Mouse (Mus musculus): ENCODE measurements at regions not wholly inside any gene's neighbourhood (a gene's known extent, or its start where the extent isn't known, plus 50 kb on each side); places are given as distances from the start of the nearest gene placed in this dataset.

DNA sequence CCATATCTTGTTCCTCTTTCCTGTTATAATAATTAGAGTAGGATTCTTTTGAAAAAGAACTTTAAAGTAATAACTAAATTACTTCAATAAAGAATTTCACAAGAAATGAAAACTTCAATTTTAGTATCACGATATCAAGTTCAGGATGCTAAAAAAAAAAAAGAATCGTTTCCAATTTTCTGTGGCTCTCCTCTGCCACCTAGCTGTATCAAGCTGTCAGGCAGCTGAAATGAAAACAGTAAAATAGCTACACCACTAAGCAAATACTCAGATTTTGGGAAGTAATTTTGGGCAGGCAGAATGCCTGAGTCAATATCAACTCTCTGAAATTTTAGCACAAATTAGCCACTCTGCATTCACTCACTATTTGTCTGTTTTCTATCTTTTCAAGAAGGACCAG, 694.5 kb upstream of the Arrdc3 start:
- no peak overlapping the region for H3K4me2 ChIP-seq
- H3K4me3 ChIP-seq, result no peak overlapping the region
- no peaks in the 10 kb centered on the region for H3K27me3 ChIP-seq
- no peaks in the 10 kb centered on the region for H3K4me1 ChIP-seq (replicated peaks)
- no peaks in the 10 kb centered on the region for H3K36me3 ChIP-seq
- H3K9ac ChIP-seq, result no peak overlapping the region
- H3K27ac ChIP-seq (replicated peaks), result no peak overlapping the region
- H3K9me3 ChIP-seq, result no peaks in the 10 kb centered on the region
- 89% methylated on average over 2 of the region's 2 CpGs for WGBS
- ATAC-seq (ENCODE audit: low read depth), result no peak

DNA sequence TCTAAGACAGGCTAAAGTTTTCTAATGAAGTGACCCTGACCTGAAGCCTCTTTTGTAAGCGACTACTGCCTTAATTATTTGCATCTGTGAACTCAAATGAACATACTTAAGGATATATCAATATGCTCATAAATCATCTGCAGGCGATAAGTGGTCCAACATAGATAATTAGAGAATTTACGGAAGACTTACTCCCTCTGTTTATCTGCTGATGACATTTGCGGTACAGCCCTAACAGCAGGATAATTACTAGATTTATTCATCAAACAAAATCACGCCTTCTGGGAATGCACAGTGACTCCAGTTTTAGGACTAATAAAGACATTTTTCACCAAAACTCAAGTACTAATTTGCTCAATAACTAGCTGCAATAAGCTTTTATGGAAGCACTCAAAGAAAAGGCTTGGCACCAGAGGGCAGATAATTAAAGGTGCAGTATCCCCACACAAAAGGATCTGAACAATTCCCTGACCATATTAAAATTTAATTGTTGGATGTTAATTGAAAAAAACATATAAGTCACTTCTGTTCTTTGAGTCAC, 688.0 kb upstream of the Arrdc3 start:
- no peak overlapping the region for H3K4me2 ChIP-seq
- no peaks in the 10 kb centered on the region for H3K36me3 ChIP-seq
- H3K4me3 ChIP-seq, result no peak overlapping the region
- H3K27ac ChIP-seq (replicated peaks), result no peak overlapping the region
- no peaks in the 10 kb centered on the region for H3K9me3 ChIP-seq
- peak; percentile 47; the same call in 1 of the 2 replicates for ATAC-seq (ENCODE audit: low read depth)
- H3K9ac ChIP-seq, result no peak overlapping the region
- 0 out of 2 replicates have a peak, but pooled peaks cover 5% of the 10 kb centered on the region for H3K4me1 ChIP-seq (replicated peaks)
- WGBS, result 29% methylated on average over 5 of the region's 5 CpGs
- H3K27me3 ChIP-seq, result no peaks in the 10 kb centered on the region

DNA sequence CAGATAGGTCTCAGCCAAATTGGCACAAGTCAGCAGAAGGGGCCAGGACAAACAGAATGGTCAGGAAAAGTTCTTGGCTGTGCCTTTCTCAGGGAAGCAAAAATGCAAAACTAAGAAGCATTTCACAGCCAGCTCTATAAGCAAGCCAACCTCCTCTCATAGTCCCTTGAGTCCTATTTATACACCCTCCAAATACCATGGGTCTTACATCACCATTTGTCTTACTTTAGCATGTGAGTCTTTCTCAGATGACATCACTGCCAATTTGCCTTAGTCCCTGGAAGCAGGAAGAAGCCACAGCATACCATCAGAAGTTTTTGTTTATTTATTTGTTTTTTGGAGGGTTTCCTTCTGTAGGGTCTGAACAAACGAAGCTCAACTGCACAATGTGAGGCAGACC, 659.1 kb upstream of the Arrdc3 start:
- Histone ChIP-seq H3K27me3 (no peaks in the 10 kb centered on the region), H3K4me3 (no peak overlapping the region), H3K9me3 (no peaks in the 10 kb centered on the region), H3K9ac (no peak overlapping the region), H3K27ac (replicated peaks) (no peak overlapping the region), H3K4me2 (no peak overlapping the region), H3K4me1 (replicated peaks) (no peaks in the 10 kb centered on the region), H3K36me3 (no peaks in the 10 kb centered on the region)
- WGBS, result 73% methylated on average over 1 of the region's 1 CpGs
- ATAC-seq (ENCODE audit: low read depth), result no peak

DNA sequence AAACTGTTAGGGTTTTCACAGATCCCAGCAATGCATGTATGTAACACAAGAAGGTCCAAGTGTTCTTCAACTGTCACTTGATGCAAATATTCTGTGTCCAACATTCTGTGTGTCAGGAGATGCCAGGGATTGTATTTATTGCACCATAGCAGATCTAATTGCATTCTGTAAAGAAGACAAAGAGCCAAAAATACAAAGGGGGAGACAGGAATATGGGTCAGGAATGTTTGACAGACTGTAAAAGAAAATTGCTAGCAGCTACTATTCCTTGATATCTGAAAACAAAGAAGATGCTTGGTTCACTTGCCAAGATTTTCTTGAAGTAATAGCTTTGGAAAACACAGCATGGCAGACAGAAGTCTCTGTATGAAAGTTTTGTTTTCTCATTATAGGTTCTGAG, 651.8 kb upstream of the Arrdc3 start:
- H3K9me3 ChIP-seq, result no peaks in the 10 kb centered on the region
- H3K4me1 ChIP-seq (replicated peaks), result no peaks in the 10 kb centered on the region
- H3K4me2 ChIP-seq, result no peak overlapping the region
- H3K27me3 ChIP-seq, result no peaks in the 10 kb centered on the region
- no peak overlapping the region for H3K4me3 ChIP-seq
- no peak overlapping the region for H3K27ac ChIP-seq (replicated peaks)
- ATAC-seq (ENCODE audit: low read depth), result no peak
- H3K36me3 ChIP-seq, result no peaks in the 10 kb centered on the region
- no peak overlapping the region for H3K9ac ChIP-seq

DNA sequence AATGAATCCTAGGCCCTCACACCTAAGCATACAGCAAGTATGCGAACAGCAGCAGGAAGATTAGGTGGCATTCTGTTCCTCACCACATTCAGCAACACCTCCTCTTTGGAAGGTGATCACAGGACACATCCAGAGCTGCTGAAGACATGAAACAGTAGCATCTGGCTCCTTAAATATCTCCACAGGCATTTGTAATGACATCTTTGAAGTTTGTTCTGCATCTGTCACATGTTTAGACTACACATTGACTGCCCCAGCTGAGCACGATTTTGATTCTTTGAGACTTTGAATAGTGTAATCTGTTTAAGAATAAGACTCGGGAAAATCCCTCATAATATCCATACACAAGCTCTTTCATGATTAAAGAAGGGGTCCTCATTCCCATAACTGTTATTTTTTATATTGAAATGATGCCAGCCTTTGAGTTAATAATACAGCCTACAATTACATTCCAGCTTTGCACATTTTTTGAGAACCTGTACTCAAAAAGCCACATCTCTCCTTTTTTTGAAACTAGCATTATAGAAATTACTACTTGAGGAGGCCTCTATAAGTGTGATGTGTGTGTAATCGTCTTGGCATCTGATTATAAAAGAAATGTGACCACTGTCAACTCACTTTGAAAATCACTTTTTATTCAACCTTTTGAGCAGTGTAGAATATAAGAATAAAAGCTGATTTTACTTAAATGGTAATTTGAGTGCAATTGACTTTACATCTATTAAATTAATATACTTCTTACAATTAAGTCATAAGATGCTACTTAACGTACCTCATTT, 647.7 kb upstream of the Arrdc3 start:
- WGBS, result 80% methylated on average over 5 of the region's 5 CpGs
- no peaks in the 10 kb centered on the region for H3K27me3 ChIP-seq
- H3K4me2 ChIP-seq, result no peak overlapping the region
- H3K4me1 ChIP-seq (replicated peaks), result no peaks in the 10 kb centered on the region
- no peak overlapping the region for H3K9ac ChIP-seq
- no peak for ATAC-seq (ENCODE audit: low read depth)
- no peak overlapping the region for H3K27ac ChIP-seq (replicated peaks)
- no peak overlapping the region for H3K4me3 ChIP-seq
- no peaks in the 10 kb centered on the region for H3K9me3 ChIP-seq
- no peaks in the 10 kb centered on the region for H3K36me3 ChIP-seq

- Histone ChIP-seq H3K36me3 (no peaks in the 10 kb centered on the region), H3K4me1 (replicated peaks) (no peaks in the 10 kb centered on the region), H3K9ac (no peak overlapping the region), H3K4me3 (no peak overlapping the region), H3K9me3 (no peaks in the 10 kb centered on the region), H3K27me3 (no peaks in the 10 kb centered on the region), H3K4me2 (no peak overlapping the region), H3K27ac (replicated peaks) (no peak overlapping the region)
- ATAC-seq (ENCODE audit: low read depth), result no peak
- WGBS, result 91% methylated on average over 2 of the region's 2 CpGs
Observed at GRCm38 (mm10) chr13:80262826-80263225, 620.4 kb upstream of the Arrdc3 start.

DNA sequence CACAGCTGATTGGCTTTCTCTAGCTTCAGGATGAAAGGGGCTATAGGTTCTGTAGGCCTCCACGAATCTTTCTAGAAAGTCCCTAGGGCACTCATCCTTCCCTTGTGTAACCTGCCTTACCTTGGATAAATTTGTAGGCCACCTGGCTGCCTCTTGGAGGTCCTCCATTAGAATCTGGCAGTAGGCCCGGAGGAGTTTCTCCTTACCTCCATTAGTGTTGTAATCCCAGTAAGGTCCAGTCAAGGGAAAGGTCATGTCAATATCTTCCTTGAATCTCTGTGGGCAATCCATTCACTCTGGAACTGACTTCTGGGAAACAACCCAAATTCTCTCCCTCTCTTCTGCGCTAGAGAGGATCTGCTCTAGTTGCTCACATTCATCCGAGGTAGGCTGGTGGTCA, 616.1 kb upstream of the Arrdc3 start:
- Histone ChIP-seq H3K27ac (replicated peaks) (no peak overlapping the region), H3K4me3 (no peak overlapping the region), H3K27me3 (no peaks in the 10 kb centered on the region), H3K4me2 (no peak overlapping the region), H3K9ac (no peak overlapping the region), H3K9me3 (no peaks in the 10 kb centered on the region), H3K4me1 (replicated peaks) (no peaks in the 10 kb centered on the region), H3K36me3 (no peaks in the 10 kb centered on the region)
- WGBS, result 93% methylated on average over 4 of the region's 4 CpGs
- ATAC-seq (ENCODE audit: low read depth), result no peak

- ATAC-seq (ENCODE audit: low read depth), result no peak
- no peaks in the 10 kb centered on the region for H3K9me3 ChIP-seq
- H3K27me3 ChIP-seq, result no peaks in the 10 kb centered on the region
- H3K4me3 ChIP-seq, result no peak overlapping the region
- no peak overlapping the region for H3K9ac ChIP-seq
- no peaks in the 10 kb centered on the region for H3K4me1 ChIP-seq (replicated peaks)
- whole genome bisulfite sequencing, result 86% methylated on average over 1 of the region's 1 CpGs
- no peak overlapping the region for H3K4me2 ChIP-seq
- H3K36me3 ChIP-seq, result no peaks in the 10 kb centered on the region
- no peak overlapping the region for H3K27ac ChIP-seq (replicated peaks)
Observed at GRCm38 (mm10) chr13:80273976-80274375, 609.2 kb upstream of the Arrdc3 start.

- no peak for ATAC-seq (ENCODE audit: low read depth)
- Histone ChIP-seq H3K36me3 (no peaks in the 10 kb centered on the region), H3K9me3 (no peaks in the 10 kb centered on the region), H3K4me3 (no peak overlapping the region), H3K4me1 (replicated peaks) (no peaks in the 10 kb centered on the region), H3K4me2 (no peak overlapping the region), H3K9ac (no peak overlapping the region), H3K27me3 (no peaks in the 10 kb centered on the region), H3K27ac (replicated peaks) (no peak overlapping the region)
- 53% methylated on average over 2 of the region's 2 CpGs for WGBS
Observed at GRCm38 (mm10) chr13:80291744-80292515, 591.3 kb upstream of the Arrdc3 start.

- H3K9ac ChIP-seq, result no peak overlapping the region
- H3K4me1 ChIP-seq (replicated peaks), result no peaks in the 10 kb centered on the region
- ATAC-seq (ENCODE audit: low read depth), result no peak
- WGBS, result 10% methylated on average over 1 of the region's 1 CpGs
- no peak overlapping the region for H3K4me3 ChIP-seq
- no peak overlapping the region for H3K4me2 ChIP-seq
- no peaks in the 10 kb centered on the region for H3K9me3 ChIP-seq
- H3K27ac ChIP-seq (replicated peaks), result no peak overlapping the region
- H3K27me3 ChIP-seq, result no peaks in the 10 kb centered on the region
- no peaks in the 10 kb centered on the region for H3K36me3 ChIP-seq
Observed at GRCm38 (mm10) chr13:80295723-80296122, 587.5 kb upstream of the Arrdc3 start.

DNA sequence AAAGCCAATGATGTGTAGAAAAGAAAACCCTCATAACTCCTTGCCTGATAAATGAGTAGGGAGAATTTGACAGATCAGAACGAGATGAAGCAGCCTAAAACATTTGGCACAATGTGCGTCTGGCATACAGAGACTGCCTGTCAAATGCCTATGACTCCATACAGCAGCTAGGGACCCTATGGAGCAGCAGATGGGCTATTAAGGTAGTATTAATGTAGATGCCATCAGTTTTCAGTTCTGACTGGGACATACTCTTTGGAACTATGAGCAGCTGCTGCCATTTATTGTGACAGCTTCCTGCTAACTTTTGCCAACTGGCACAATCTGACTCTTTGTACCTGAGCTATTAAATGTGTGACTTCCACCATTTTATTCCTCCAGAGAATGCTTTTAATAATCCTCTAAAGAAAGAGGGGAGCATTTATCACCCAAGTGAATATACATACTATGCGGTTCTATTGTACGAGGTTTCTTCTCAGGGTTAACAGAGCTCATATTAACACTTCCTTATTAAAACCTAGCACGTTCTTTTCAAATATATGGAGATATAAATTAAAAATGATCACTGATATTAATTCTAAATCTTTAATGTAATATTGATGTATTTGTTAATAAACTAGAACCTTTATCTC, 549.0 kb upstream of the Arrdc3 start:
- no peak overlapping the region for H3K4me3 ChIP-seq
- no peak overlapping the region for H3K27ac ChIP-seq (replicated peaks)
- peaks cover 5% of the 10 kb centered on the region; the same call in 1 of the 2 replicates for H3K4me1 ChIP-seq (replicated peaks)
- ATAC-seq (ENCODE audit: low read depth), result peak; percentile 84
- WGBS, result 47% methylated on average over 5 of the region's 5 CpGs
- no peak overlapping the region for H3K4me2 ChIP-seq
- no peaks in the 10 kb centered on the region for H3K36me3 ChIP-seq
- no peak overlapping the region for H3K9ac ChIP-seq
- H3K27me3 ChIP-seq, result no peaks in the 10 kb centered on the region
- no peaks in the 10 kb centered on the region for H3K9me3 ChIP-seq

Data from neural tube, embryonic 13.5 days (tissue).